Mouse (Mus musculus): Measurements from ENCODE around the gene Nt5c2.

Nt5c2 gene

GRCm38 (mm10) chr19:46968833-46969232 lies 46.1 kb downstream of the Nt5c2 start:
- no peak for DNase-seq (ENCODE audit: low spot score in 2 of 2)

- no peak for DNase-seq (ENCODE audit: low spot score in 2 of 2)
These were observed 47.1 kb downstream of the Nt5c2 start for GRCm38 (mm10) chr19:46967861-46968260.

GRCm38 (mm10) chr19:46966330-46966729 lies 48.6 kb downstream of the Nt5c2 start:
- no peak for DNase-seq (ENCODE audit: low spot score in 2 of 2)

GRCm38 (mm10) chr19:46965496-46965895 lies 49.5 kb downstream of the Nt5c2 start:
- no peak for DNase-seq (ENCODE audit: low spot score in 2 of 2)

GRCm38 (mm10) chr19:46964353-46964752 lies 50.6 kb downstream of the Nt5c2 start:
- no peak for DNase-seq (ENCODE audit: low spot score in 2 of 2)

GRCm38 (mm10) chr19:46963440-46963839 lies 51.5 kb downstream of the Nt5c2 start:
- DNase-seq (ENCODE audit: low spot score in 2 of 2), result no peak

GRCm38 (mm10) chr19:46962841-46963240 lies 52.1 kb downstream of the Nt5c2 start:
- no peak for DNase-seq (ENCODE audit: low spot score in 2 of 2)

- peak; percentile 38 to 76 for DNase-seq (ENCODE audit: low spot score in 2 of 2)
These were observed 52.7 kb downstream of the Nt5c2 start for GRCm38 (mm10) chr19:46962171-46962772.

- peak; percentile 60 to 83 for DNase-seq (ENCODE audit: low spot score in 2 of 2)
These were observed 53.3 kb downstream of the Nt5c2 start for GRCm38 (mm10) chr19:46961652-46962051.

- peak in 1 of 2 experiments; percentile 22 for DNase-seq (ENCODE audit: low spot score in 2 of 2)
These were observed 53.8 kb downstream of the Nt5c2 start for GRCm38 (mm10) chr19:46961047-46961651.

GRCm38 (mm10) chr19:46960101-46961046 lies 54.6 kb downstream of the Nt5c2 start:
- no peak for DNase-seq (ENCODE audit: low spot score in 2 of 2)

GRCm38 (mm10) chr19:46959536-46959935 lies 55.4 kb downstream of the Nt5c2 start:
- no peak for DNase-seq (ENCODE audit: low spot score in 2 of 2)

- DNase-seq (ENCODE audit: low spot score in 2 of 2), result no peak
These were observed 56.4 kb downstream of the Nt5c2 start for GRCm38 (mm10) chr19:46958566-46958965.

GRCm38 (mm10) chr19:46957971-46958370 lies 57.0 kb downstream of the Nt5c2 start:
- no peak for DNase-seq (ENCODE audit: low spot score in 2 of 2)

GRCm38 (mm10) chr19:46957001-46957400 lies 58.0 kb downstream of the Nt5c2 start:
- no peak for DNase-seq (ENCODE audit: low spot score in 2 of 2)

GRCm38 (mm10) chr19:46956410-46956809 lies 58.5 kb downstream of the Nt5c2 start:
- no peak for DNase-seq (ENCODE audit: low spot score in 2 of 2)

- no peak for DNase-seq (ENCODE audit: low spot score in 2 of 2)
These were observed 59.3 kb downstream of the Nt5c2 start for GRCm38 (mm10) chr19:46955630-46956029.

- DNase-seq (ENCODE audit: low spot score in 2 of 2), result no peak
These were observed 61.4 kb downstream of the Nt5c2 start for GRCm38 (mm10) chr19:46953536-46953935.

GRCm38 (mm10) chr19:46952986-46953385 lies 62.0 kb downstream of the Nt5c2 start:
- no peak for DNase-seq (ENCODE audit: low spot score in 2 of 2)

- DNase-seq (ENCODE audit: low spot score in 2 of 2), result no peak
These were observed 70.6 kb downstream of the Nt5c2 start for GRCm38 (mm10) chr19:46944341-46944740.

- no peak for DNase-seq (ENCODE audit: low spot score in 2 of 2)
These were observed 77.8 kb downstream of the Nt5c2 start for GRCm38 (mm10) chr19:46937173-46937572.

GRCm38 (mm10) chr19:46934025-46934424 lies 80.9 kb downstream of the Nt5c2 start:
- no peak for DNase-seq (ENCODE audit: low spot score in 2 of 2)

GRCm38 (mm10) chr19:46932608-46933007 lies 82.3 kb downstream of the Nt5c2 start:
- DNase-seq (ENCODE audit: low spot score in 2 of 2), result no peak

Data from cerebellum, postnatal 4 days (tissue).